Mouse (Mus musculus) embryonic facial prominence, embryonic 15.5 days (tissue): ENCODE results near the gene Esr1. TPM values are rescaled to one million over a fixed set of nuclear protein-coding genes. Genes with fewer than 3 reads are reported as not detected.
"Not testable (repeated sequence)": the region's sequence is repeated elsewhere in the genome, so short reads cannot be mapped to it uniquely, and the experiment has no call there.

ENCODE experiments used
- ATAC-seq: fragments of 200-750 bp; cut with Nextera tagmentation; 2 replicates; pipeline ENCODE4 v1.8.0; 2017; ENCODE audit warnings: low read depth, moderate TSS enrichment; ENCODE audit not compliant: insufficient number of reproducible peaks, low FRiP score, low TSS enrichment
- H3K27ac ChIP-seq: fragments of 300-500 bp; sonication (generic); replicated peaks from 2 replicates; pipeline ENCODE4 v1.5.1; 2015; ENCODE audit warnings: mild to moderate bottlenecking, inconsistent platforms
- H3K27me3 ChIP-seq: fragments of 300-500 bp; sonication (generic); 2 replicates; pipeline ENCODE4 v1.6.1; 2015; ENCODE audit warnings: inconsistent platforms
- H3K36me3 ChIP-seq: fragments of 300-500 bp; sonication (generic); 2 replicates; pipeline ENCODE4 v1.6.1; 2015; ENCODE audit warnings: mild to moderate bottlenecking, inconsistent platforms
- H3K4me1 ChIP-seq: fragments of 300-500 bp; sonication (generic); 2 replicates; pipeline ENCODE4 v1.6.1; 2015; ENCODE audit warnings: inconsistent platforms
- H3K4me2 ChIP-seq: fragments of 300-500 bp; sonication (generic); replicated peaks from 2 replicates; pipeline ENCODE4 v1.6.1; 2015; ENCODE audit warnings: mild to moderate bottlenecking, inconsistent platforms
- H3K4me3 ChIP-seq: fragments of 300-500 bp; sonication (generic); replicated peaks from 2 replicates; pipeline ENCODE4 v1.5.1; 2015; ENCODE audit warnings: mild to moderate bottlenecking, inconsistent platforms
- H3K9ac ChIP-seq: fragments of 300-500 bp; sonication (generic); 2 replicates; pipeline ENCODE4 v1.6.1; 2015; ENCODE audit warnings: inconsistent platforms
- H3K9me3 ChIP-seq: fragments of 300-500 bp; sonication (generic); replicated peaks from 2 replicates; pipeline ENCODE4 v1.6.1; 2016; ENCODE audit warnings: inconsistent platforms
- WGBS: fragments of 180-500 bp; shearing (Covaris S2); methylation state at CpG from one replicate; pipeline ENCODE4 v1.1.7; 2015; 5-methylcytosine and 5-hydroxymethylcytosine counted together
- polyA plus RNA-seq: library from polyadenylated mRNA; unstranded; fragments of >200 nt; fragmentation: Nextera tagmentation; extraction: Ambion mirVana; gene quantifications from 2 replicates; pipeline ENCODE4 v1.2.1, GENCODE M21; 2015

Esr1 gene
- polyA plus RNA-seq, 1 experiment from 2014 or later, result 0.37 TPM

DNA sequence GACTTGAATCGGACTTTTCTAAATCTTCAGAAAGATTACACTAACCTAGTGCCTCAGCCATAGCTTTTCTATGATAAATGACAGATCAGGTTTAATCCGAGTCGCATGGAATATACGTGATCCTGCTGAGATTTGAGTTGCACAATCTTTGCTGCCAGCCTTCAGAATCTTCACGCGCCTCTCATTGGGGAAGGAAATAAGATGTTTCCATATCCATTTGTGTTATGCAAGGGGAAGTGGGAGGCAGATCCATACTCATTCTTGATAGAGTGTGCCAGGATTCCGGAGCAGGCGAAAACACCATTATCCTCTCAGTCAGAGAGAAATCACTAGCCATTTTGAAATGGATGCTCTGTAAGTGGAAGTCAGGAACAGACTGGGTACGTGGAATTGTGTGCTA, 35.5 kb downstream of the Esr1 start:
- 83% methylated on average over 9 of the region's 9 CpGs for whole genome bisulfite sequencing
- H3K27ac ChIP-seq, result no peak overlapping the region
- no peaks in the 10 kb centered on the region for H3K36me3 ChIP-seq
- no peaks in the 10 kb centered on the region for H3K4me1 ChIP-seq
- H3K4me3 ChIP-seq, result no peak overlapping the region
- no peak overlapping the region for H3K9ac ChIP-seq
- H3K4me2 ChIP-seq, result no peak overlapping the region
- ATAC-seq, result no peak
- H3K9me3 ChIP-seq, result no peaks in the 10 kb centered on the region
- no peaks in the 10 kb centered on the region for H3K27me3 ChIP-seq

DNA sequence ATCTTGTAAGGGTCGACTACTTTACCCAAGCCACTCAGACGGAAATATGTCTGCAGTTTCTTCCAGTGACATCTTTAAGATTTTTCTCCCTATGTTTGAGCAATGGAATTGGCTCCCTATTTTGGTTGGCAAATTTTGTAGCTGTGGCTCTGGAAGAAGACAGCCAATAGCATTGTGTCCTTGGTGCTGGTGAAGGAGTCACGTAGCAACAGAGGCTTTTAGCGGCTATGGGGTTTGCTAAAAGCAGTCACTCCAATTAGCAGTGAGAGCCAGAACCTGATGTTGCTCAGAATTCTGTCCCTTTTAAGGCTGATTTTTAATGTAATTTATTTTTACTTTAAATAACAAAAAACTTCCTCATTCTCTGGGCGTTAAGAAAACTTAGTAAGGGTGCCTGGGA, 54.0 kb downstream of the Esr1 start:
- ATAC-seq, result no peak
- no peaks in the 10 kb centered on the region for H3K36me3 ChIP-seq
- H3K27me3 ChIP-seq, result no peaks in the 10 kb centered on the region
- no peaks in the 10 kb centered on the region for H3K4me1 ChIP-seq
- no peak overlapping the region for H3K9ac ChIP-seq
- no peak overlapping the region for H3K4me2 ChIP-seq
- WGBS, result 73% methylated on average over 5 of the region's 5 CpGs
- H3K9me3 ChIP-seq, result no peaks in the 10 kb centered on the region
- H3K4me3 ChIP-seq, result no peak overlapping the region
- H3K27ac ChIP-seq, result no peak overlapping the region

DNA sequence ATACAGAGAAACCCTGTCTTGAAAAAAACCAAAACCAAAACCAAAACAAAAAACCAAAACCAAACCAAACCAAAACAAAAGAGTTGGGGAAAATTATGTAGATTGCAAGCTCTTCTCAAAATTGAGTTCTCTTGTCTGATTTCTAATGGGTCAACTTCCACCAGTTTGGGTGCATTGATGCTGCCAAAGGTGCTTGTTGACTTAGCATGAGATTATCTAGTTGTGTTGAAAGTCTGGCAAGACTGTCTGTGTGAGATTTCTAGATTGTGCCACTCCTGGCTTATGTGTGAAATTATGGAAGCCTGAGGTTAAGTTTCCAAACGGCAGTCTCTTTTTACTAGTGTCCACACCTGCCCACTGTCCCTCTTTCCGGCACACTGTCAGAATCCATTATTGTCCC, 55.6 kb downstream of the Esr1 start:
- 76% methylated on average over 2 of the region's 2 CpGs for WGBS
- Histone ChIP-seq H3K27ac (no peak overlapping the region), H3K4me2 (no peak overlapping the region), H3K27me3 (no peaks in the 10 kb centered on the region), H3K36me3 (no peaks in the 10 kb centered on the region), H3K9me3 (no peaks in the 10 kb centered on the region), H3K4me1 (no peaks in the 10 kb centered on the region), H3K4me3 (no peak overlapping the region), H3K9ac (no peak overlapping the region)
- ATAC-seq, result no peak

DNA sequence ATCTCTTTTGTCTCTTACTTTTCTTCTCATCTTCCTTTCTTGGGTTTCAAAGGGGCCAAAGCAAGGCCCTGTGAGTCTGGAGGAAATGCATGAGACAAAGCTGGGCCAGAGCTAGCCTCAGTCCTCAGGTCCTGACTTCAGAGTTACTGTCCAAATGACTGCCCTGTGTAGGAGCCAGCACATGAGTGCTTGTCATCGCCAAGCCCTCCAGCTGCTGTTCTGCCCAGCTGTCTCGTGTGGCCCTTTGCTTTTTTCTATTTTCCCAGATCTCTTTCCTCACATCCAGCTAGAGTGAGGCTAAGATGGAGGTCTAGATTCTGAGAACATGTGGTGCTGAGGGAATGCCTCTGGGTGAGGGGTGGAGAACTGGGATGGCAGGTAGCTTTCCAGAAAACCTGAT, 58.7 kb downstream of the Esr1 start:
- no peaks in the 10 kb centered on the region for H3K4me1 ChIP-seq
- H3K36me3 ChIP-seq, result no peaks in the 10 kb centered on the region
- H3K27ac ChIP-seq, result no peak overlapping the region
- 59% methylated on average over 2 of the region's 2 CpGs for WGBS
- ATAC-seq, result no peak
- H3K4me3 ChIP-seq, result no peak overlapping the region
- H3K4me2 ChIP-seq, result no peak overlapping the region
- H3K9me3 ChIP-seq, result no peaks in the 10 kb centered on the region
- no peak overlapping the region for H3K9ac ChIP-seq
- no peaks in the 10 kb centered on the region for H3K27me3 ChIP-seq

DNA sequence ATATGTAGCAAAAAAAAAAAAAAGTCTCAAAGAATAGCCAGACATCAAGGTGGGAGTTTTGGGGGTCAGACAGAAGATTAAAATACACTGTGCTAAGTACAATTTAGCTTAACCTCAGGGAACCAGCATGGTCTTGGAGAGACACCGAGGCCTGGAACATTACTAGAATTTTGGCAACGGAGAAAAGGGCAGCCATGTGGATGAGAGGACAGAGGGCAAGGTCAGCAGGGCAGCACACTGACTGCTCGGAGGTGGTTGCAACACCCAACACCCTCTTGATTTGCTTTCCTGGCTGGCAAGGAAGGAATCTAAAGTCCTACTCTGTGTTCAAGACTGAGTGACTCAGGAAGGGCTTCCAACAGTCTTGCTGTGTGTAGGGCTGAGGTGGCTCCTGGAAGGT, 60.5 kb downstream of the Esr1 start:
- Histone ChIP-seq H3K4me2 (no peak overlapping the region), H3K27me3 (no peaks in the 10 kb centered on the region), H3K4me3 (no peak overlapping the region), H3K9ac (no peak overlapping the region), H3K4me1 (no peaks in the 10 kb centered on the region), H3K9me3 (no peaks in the 10 kb centered on the region), H3K36me3 (no peaks in the 10 kb centered on the region), H3K27ac (no peak overlapping the region)
- ATAC-seq, result no peak
- 69% methylated on average over 3 of the region's 3 CpGs for WGBS

DNA sequence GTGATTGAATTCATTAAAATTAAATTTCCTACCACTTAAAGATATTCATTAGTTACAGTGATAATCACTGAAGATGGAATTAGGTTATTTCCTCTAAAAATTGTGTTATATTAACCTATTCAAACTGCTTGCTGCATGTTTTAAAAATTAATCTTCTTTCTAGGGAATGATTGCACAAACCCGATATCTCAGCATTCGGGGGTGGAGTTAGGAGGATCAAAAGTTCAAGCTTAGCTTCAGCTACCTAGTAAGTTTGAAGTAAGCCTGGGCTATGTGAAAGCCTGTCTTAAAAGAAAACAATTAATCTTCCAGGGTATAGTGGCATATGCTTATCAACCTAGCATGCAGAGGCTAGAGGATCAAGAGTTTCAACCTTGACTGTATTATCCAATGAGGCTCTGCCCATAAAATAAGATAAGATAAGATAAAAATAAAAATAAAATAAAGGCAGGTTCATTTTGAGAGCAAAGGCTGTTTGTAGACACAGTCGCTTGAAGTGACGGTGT, 62.0 kb downstream of the Esr1 start:
- Histone ChIP-seq H3K4me2 (no peak overlapping the region), H3K4me1 (no peaks in the 10 kb centered on the region), H3K9ac (no peak overlapping the region), H3K36me3 (no peaks in the 10 kb centered on the region), H3K27me3 (no peaks in the 10 kb centered on the region), H3K9me3 (no peaks in the 10 kb centered on the region), H3K4me3 (no peak overlapping the region), H3K27ac (no peak overlapping the region)
- 76% methylated on average over 4 of the region's 4 CpGs for WGBS
- ATAC-seq, result no peak

DNA sequence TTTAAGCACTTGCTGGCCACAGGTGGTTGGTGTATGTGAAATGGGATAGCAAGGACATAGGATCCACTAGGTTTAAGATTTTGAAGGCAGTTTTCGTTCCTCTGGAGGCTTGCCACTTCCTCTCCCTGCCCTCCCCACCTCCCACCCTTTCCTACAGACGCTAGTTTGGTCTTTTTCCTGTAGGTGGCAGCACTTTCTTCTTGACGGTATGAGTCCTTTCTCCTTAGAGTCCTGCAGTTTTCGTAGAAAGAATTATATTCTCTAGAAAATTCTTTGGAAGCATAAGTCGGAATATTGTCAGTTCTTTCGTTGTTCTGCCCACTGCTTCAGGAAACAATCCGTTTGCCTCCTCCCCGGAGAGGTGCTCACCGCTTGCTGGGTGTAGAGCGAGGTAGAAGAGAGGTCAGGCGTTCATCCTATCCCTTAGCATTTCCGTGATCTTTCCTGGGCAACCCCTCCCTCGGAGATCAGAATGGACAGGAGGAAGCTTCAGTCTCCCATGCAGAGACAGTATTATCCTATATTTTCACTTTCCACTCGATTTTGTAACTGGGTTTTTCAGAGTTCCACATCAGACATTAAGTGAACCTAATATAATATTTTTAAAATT, 63.7 kb downstream of the Esr1 start:
- 14% methylated on average over 14 of the region's 14 CpGs for WGBS
- peak overlapping the region; percentile 16; the same call in 1 of the 2 replicates for H3K4me3 ChIP-seq
- not testable (repeated sequence) for H3K27ac ChIP-seq, H3K27me3 ChIP-seq, H3K9me3 ChIP-seq, H3K9ac ChIP-seq, ATAC-seq, H3K36me3 ChIP-seq, H3K4me1 ChIP-seq
- H3K4me2 ChIP-seq, result peak overlapping the region; percentile 39

DNA sequence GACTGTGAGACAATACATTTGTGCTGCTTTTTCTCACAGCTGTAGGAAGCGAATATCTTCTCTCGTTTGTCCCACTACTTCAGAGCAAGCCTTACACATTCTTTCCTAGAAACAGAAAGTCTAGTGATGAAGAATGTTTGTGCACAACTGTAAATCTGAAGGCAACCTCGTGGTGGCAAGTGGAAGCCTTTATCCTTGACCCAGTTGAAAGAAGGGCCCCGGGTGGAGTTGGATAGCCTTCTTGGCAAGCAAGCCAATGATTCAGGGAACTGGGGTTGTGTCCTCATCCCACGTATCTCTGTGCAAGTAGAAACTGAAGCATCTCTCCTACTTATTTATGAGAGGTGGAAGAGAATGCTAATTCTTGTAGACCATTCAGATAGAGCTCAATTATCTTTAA, 71.7 kb downstream of the Esr1 start:
- no peaks in the 10 kb centered on the region for H3K36me3 ChIP-seq
- H3K4me1 ChIP-seq, result no peaks in the 10 kb centered on the region
- H3K27ac ChIP-seq, result no peak overlapping the region
- no peak for ATAC-seq
- H3K9me3 ChIP-seq, result no peaks in the 10 kb centered on the region
- H3K9ac ChIP-seq, result no peak overlapping the region
- H3K4me2 ChIP-seq, result no peak overlapping the region
- 80% methylated on average over 5 of the region's 5 CpGs for WGBS
- H3K27me3 ChIP-seq, result no peaks in the 10 kb centered on the region
- no peak overlapping the region for H3K4me3 ChIP-seq

DNA sequence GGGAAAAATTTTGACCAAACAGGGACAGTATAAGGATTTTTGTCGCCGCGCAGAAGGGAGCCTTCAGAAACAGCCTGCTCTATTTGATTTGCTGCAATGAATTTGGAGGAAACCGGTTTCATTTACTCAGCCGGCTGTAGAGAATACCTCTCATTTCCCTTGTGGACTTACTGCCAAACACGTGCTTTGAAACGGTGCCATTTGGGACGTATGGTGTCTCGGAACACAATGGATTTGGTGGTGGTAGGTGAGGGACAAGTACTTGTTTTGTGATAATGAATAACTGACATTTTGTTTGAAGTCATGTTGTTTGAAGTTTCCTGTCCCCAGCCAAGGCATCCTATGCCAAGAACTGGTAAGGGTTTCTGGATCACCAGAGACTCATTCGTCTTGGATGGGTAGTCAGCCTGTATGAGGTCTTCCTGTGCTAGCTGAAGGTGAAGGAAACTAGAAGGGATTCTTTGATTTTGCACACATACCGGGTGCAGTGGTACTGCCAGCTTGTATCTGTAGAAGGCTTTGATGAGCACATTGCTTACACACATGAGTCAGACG, 72.4 kb downstream of the Esr1 start:
- no peak overlapping the region for H3K9ac ChIP-seq
- no peaks in the 10 kb centered on the region for H3K27me3 ChIP-seq
- 86% methylated on average over 12 of the region's 12 CpGs for WGBS

DNA sequence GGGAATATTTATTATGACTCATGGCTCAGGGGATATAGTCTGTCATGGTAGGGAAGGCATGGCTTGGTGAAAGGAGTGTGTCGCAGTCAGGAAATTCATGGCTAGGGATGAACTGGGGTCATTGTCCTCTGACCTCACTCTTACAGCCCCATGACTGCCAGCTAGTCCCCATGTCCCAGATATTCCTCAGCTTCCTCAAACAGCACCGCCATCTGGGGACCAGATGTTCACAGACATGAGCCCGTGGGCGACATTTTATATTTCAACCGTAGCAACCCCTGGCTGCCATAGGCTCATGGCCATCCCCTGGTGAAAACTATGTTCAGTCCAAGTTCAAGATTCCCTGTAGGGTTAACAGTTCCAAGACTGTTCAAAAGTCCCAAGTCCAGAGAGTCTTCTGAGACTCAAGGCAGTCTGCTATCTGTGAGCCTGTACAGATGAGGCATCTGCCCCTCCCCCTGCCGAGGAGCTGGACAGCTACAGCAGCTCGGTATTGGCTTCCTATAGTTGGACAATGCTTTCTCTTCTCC, 83.0 kb downstream of the Esr1 start:
- Histone ChIP-seq H3K27ac (no peak overlapping the region), H3K4me3 (no peak overlapping the region), H3K9ac (no peak overlapping the region), H3K4me1 (no peaks in the 10 kb centered on the region), H3K36me3 (no peaks in the 10 kb centered on the region), H3K4me2 (no peak overlapping the region), H3K9me3 (no peaks in the 10 kb centered on the region), H3K27me3 (no peaks in the 10 kb centered on the region)
- no peak for ATAC-seq
- WGBS, result 48% methylated on average over 7 of the region's 7 CpGs

More for the DNA sequence above, 72.4 kb downstream of the Esr1 start:
- Histone ChIP-seq H3K4me1 (no peaks in the 10 kb centered on the region), H3K4me2 (no peak overlapping the region), H3K9me3 (no peaks in the 10 kb centered on the region), H3K4me3 (no peak overlapping the region), H3K36me3 (no peaks in the 10 kb centered on the region), H3K27ac (no peak overlapping the region)
- ATAC-seq, result no peak

DNA sequence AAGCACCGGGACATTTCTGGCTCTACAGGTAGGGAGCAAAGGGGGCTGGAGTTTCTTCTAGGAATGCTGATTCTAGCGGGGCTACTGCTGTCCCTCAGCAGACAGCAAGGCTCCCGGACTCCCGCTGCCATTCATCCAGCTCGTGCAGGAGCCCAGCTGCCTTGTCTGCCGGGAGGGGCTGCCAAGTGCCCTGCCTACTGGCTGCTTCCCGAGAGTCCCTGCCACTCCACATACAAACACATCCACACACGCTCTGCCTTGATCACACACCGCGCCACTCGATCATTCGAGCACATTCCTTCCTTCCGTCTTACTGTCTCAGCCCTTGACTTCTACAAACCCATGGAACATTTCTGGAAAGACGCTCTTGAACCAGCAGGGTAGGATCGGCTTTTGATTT, 98.5 kb downstream of the Esr1 start:
- H3K9ac ChIP-seq, result no peak overlapping the region

DNA sequence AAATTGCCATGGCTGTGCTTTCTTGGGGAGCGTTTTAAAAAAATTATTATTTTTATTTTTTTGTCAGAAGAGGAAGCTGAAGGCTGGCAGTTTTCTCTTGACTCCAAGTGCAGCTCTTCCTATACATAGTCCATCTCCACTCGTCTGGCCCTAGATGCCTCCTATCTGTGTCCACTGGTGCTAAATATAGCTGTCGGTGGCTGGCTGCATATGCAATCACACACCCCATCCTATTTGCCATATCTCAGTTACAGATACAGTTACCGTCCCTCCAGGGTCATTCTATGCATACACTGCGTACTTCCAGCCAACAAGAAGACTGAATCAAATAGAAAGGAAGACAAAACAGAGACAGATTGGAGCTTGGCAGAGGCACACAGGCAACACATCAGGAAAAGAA, 100.0 kb downstream of the Esr1 start:
- WGBS, result 37% methylated on average over 5 of the region's 5 CpGs
- peaks cover 42% of the 10 kb centered on the region for H3K27me3 ChIP-seq
- peak overlapping the region; percentile 81; the same call in 1 of the 2 replicates for H3K4me2 ChIP-seq
- no peak overlapping the region for H3K27ac ChIP-seq
- no peak overlapping the region for H3K9ac ChIP-seq
- H3K4me1 ChIP-seq, result peaks cover 13% of the 10 kb centered on the region
- no peaks in the 10 kb centered on the region for H3K36me3 ChIP-seq
- H3K4me3 ChIP-seq, result no peak overlapping the region; the same call in 1 of the 2 replicates
- no peak for ATAC-seq
- no peaks in the 10 kb centered on the region for H3K9me3 ChIP-seq

More for the DNA sequence above, 98.5 kb downstream of the Esr1 start:
- H3K27me3 ChIP-seq, result peaks cover 42% of the 10 kb centered on the region
- H3K9me3 ChIP-seq, result no peaks in the 10 kb centered on the region
- no peak for ATAC-seq
- WGBS, result 3% methylated on average over 15 of the region's 15 CpGs
- no peak overlapping the region for H3K27ac ChIP-seq
- H3K4me2 ChIP-seq, result peak overlapping the region; percentile 56
- peaks cover 13% of the 10 kb centered on the region for H3K4me1 ChIP-seq
- no peaks in the 10 kb centered on the region for H3K36me3 ChIP-seq
- peak overlapping the region; percentile 32 for H3K4me3 ChIP-seq
